Mouse (Mus musculus) embryo, embryonic 11.5 days (tissue): ENCODE measurements around the gene Plekho2.

Experiments
- DNase-seq: peaks from one replicate; pipeline ENCODE4 v3.0.0-alpha.2; 2012; ENCODE audit warnings: low read depth, low spot score

Gene Plekho2

GRCm38 (mm10) chr9:65579781-65580371 lies at the start of gene Plekho2:
Gene Plekho2 (minus strand): TSS chr9:65580040.
- peak; percentile 94 for DNase-seq

GRCm38 (mm10) chr9:65629025-65629766 lies 49.4 kb upstream of the Plekho2 start, which contains the start of gene Rbpms2:
Gene Rbpms2 (plus strand): TSS chr9:65629648.
- no peak for DNase-seq

GRCm38 (mm10) chr9:65624266-65624665 lies 44.4 kb upstream of the Plekho2 start:
- DNase-seq: no peak

DNA sequence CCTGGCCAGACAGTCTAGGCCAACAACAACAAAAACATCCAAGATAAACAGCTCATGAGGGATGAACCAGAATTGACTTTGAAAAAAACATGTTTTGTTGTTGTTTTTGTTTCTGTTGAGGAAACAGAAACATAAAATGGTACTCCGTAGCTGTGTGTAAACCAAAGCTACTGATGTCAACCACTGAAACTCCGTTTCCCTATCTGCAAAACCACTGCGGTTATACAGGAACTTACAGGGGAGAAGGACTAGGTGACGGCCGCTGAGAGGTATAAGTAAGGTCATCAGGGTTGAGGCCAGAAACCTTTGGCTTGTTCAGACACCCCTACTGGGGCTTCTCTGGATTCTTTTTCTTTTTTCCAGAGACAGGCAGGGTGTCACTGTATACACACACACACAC lies 43.0 kb upstream of the Plekho2 start:
- DNase-seq: no peak

DNA sequence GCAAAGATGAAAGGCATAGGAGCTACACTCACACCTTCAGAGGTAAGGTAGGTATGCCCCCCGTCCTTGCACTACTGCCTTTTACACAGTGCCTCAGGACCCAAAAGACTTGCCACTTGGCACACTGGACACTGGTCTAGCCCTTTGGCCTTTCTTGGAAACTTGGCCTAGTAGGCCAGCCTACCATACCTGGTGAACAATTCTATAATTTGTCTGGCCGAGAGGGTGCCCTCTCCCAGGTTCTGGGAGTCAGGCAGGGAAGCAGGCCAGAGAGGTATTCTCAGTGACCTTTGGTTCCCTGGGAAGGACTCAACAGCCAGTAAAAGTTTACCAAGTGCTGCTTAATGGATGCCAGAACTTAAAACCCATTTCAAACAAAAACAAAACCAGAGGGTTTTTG lies 41.8 kb upstream of the Plekho2 start:
- DNase-seq: no peak

GRCm38 (mm10) chr9:65621196-65621595 lies 41.4 kb upstream of the Plekho2 start:
- DNase-seq: no peak

GRCm38 (mm10) chr9:65619311-65619710 lies 39.5 kb upstream of the Plekho2 start:
- no peak for DNase-seq

- DNase-seq: no peak
Measured at GRCm38 (mm10) chr9:65613098-65613497, 33.3 kb upstream of the Plekho2 start.

- no peak for DNase-seq
Measured at GRCm38 (mm10) chr9:65611969-65612486, 32.2 kb upstream of the Plekho2 start.

GRCm38 (mm10) chr9:65607120-65607519 lies 27.3 kb upstream of the Plekho2 start:
- no peak for DNase-seq

DNA sequence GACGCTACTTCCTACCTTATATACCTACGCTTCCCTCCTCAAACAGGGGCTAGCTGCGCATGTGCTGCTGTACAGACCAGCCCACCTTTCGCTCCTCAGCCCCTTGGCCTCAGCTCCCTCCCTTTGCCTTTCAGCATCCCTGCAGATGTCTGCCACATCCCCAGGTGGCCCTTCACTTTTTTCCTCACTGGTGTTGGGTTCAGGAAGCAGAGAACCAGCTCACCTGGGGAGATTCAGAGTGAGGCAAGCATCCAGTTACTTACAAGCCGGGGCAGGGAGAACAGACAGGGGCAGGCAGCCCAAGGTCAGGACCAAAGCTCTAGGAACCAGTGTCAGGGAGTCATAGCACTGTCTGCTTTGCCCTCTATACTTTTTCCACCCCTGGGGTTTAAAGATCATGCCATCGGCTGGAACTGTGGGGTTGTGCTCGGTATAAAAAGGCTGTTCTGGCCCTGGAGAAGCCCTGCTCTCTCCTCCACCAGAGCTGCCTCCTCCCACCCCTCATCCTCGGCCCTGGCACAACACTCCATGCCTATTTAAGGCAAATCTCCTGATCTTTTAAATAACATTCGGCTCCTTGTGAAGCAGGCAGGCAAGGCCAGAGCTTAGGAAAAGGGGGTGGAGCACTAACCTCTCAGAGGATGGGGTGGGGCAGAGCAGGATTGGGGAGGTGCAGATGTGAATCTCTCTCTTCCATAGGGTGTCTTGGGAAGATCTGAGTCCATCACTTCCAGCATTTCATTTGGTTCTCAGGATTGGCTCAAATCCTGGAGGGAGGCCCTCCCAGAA lies 26.7 kb upstream of the Plekho2 start:
- DNase-seq: no peak

GRCm38 (mm10) chr9:65605471-65606136 lies 25.8 kb upstream of the Plekho2 start:
- DNase-seq: peak; percentile 91

- DNase-seq: no peak
Measured at GRCm38 (mm10) chr9:65603401-65604102, 23.7 kb upstream of the Plekho2 start.

- no peak for DNase-seq
Measured at GRCm38 (mm10) chr9:65600951-65601350, 21.1 kb upstream of the Plekho2 start.

DNA sequence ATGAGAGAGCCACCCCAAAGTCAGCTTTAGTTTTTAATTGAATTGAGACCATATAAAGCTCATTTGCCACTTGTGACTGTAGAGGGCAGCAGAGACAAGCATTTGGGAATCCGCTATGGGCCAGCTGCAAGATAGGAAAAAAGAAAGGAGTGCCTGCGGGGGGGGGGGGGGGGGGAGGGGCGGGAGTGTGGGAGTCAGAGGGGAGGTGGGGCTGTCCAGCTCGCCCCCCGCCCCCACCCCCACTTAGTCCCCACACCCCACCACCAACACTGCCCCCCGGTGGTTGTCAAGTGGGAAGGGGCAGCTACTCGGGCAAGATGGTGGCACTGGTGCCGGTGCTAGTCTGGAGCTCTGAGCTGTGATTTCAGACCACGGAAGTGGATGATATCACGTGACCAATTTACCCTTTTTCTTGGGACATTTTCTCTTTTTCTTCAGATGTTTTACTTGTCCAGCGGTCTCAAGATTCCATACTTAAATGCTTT lies 19.0 kb upstream of the Plekho2 start:
- no peak for DNase-seq

GRCm38 (mm10) chr9:65593596-65593995 lies 13.8 kb upstream of the Plekho2 start:
- no peak for DNase-seq

GRCm38 (mm10) chr9:65592721-65593120 lies 12.9 kb upstream of the Plekho2 start:
- no peak for DNase-seq

DNA sequence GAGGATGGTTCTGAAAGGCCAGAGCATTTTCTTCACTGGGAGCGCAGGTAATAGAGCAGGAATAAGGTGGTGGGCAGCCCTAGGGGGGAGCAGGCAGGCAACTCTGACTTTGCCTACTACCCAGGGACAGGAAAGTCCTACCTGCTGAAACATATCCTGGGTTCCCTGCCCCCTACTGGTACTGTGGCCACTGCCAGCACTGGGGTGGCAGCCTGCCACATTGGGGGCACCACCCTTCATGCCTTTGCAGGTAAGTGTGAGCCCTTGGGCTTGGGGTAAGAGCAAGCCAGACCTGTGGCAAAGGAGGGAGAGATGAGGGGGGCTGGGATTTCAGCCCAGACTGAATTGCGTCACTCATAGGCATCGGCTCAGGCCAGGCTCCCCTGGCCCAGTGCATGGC lies 9.3 kb upstream of the Plekho2 start:
- DNase-seq: no peak

- DNase-seq: no peak
Measured at GRCm38 (mm10) chr9:65587573-65588358, 7.9 kb upstream of the Plekho2 start.

GRCm38 (mm10) chr9:65587270-65587572 lies 7.4 kb upstream of the Plekho2 start:
- no peak for DNase-seq
